Mouse (Mus musculus) heart, adult 18-20 months (tissue): ENCODE measurements around the gene Tbr1. TPM values are rescaled to one million over a fixed set of nuclear protein-coding genes. Genes with fewer than 3 reads are reported as not detected.

Experiments used
- DNase-seq, 2 experiments: peaks; one replicate each; pipeline ENCODE4 v3.0.0; 2021 to 2022; ENCODE audit warnings: mixed read lengths in 1 of 2
- long read RNA-seq, 2 experiments: library from polyadenylated mRNA; stranded (forward); transcript quantifications; one replicate each; pipeline ENCODE4 v2.0.0; 2021
- total RNA-seq, 2 experiments: library from RNA; stranded (reverse); gene quantifications; 2 replicates each; pipeline ENCODE4 v1.2.3; 2021

Tbr1 gene
- not detected for total RNA-seq
- long read RNA-seq, experiment 1, result 0 reads
- long read RNA-seq, experiment 2, result 0 reads

DNA sequence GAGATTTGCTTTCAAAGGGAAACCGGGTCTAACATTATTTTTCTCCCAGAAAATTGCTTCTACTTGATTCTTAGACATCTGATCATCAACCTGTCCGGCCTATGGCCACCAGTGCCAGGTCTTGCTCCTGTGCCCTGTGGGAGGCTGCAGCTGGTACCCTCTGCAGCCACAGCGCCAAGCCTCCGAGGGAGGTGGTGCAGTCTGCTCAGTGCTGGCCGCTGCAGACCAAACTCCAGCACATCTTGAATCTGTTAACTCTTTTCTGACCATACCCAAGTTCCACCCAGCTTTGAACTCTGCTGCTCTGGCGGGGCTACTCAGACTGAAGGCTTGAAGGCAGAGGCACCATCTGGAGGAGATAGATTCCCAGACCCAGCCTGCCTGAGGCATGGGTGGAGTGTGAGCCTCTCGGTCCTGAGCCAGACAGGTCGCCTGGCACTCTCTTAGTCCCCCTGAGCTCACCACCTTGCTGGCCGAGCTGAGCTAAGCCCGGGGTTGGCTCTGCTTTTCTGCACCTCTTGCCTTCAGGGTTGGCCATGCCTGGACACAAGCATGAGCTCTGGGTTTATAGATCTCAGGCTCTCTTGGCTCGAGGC, at the start of gene Tbr1:
TSS of gene Tbr1 (plus strand) at position 275 of the 596 bp plus-strand sequence.
- DNase-seq, result no peak

DNA sequence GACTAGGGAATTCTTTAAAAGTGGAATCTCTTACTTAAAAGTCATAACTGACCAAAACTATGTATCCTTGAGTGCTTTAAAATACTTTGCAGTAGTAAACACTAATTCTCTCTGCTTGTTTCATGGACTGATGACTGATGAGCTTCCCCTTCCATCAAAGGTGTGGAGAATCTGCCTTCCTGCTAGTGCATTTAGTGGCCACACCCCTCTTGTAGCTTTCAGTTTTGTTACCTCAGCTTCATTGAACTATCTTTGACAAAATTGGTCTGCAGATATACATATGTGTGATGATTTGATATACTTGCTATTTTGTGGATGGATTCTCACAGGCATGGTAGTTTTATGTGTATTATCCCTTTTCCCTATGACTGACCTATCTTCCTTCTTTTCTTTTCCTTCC, 47.7 kb upstream of the Tbr1 start:
- no peak for DNase-seq

DNA sequence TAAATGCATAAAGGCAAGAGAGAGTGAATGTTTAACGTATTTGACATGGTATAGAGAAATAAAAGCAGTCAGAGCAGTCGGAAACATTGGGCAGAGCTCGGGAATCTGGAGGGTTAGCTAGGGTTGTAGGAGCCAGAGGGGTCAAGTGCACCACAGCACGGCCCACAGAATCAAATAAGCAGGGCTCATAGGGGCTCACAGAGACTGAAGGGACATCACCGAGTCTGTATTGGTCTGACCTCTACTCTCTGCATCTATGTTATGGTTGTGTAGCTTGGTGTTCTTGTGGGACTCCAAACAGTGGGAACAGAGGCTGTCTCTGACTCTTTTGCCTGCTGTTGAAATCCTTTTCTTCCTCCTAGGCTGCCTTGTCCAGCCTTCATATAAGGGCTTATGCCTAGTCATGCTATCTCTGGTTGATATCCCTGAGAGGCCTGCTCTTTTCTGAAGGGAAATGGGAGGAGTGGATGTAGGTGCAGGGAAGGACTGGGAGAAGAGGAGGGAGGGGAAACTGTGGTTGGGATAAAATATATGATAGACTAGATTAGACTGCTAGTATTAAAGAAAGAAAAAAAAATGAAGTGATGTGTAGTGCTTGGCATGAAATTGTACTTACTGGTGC, 43.4 kb upstream of the Tbr1 start:
- no peak for DNase-seq

DNA sequence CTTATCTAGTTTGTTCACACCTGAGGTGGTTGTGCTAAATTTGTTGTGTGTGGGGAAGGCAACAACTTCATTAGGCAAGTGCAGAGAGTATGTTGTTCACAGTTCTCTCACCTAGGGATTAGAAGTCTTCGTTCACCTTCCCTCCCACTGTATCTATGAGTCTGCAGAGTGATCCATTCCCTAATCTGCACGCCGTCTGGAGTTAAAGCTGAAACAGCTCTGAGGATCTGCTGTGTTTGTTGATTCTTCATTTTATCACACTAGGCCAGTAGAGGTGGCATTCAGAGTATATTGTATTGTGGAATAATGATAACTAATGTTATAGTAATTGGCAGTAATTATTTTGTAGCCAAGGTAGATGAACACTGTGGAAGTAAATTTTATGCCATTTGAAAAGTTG, 42.7 kb upstream of the Tbr1 start:
- DNase-seq, result no peak

DNA sequence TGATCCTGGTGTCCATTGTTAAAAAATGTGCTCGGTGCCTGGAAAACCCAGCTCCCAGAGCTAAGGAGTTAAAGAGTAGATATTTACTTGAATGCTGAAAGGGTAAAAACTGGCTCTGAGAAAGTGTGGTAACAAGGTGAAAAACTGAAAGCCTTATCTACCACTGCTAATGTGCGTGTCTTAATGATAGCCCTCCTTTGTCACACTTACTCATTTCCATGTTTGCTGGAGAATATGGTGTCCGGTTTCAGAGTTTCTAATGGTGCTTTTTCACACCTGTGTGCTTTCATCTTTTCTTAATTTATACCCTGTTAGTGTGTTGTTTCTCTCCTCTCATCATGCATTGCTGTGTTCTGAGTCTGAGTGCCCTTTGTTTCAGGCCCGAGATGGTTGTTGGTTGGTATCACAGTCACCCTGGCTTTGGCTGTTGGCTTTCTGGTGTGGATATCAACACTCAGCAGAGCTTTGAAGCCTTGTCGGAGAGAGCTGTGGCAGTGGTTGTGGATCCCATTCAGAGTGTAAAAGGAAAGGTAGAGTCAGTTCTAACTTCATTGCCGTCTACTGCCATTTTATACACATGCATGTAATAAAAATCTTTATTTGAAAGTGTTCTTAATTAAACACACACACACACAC, 38.1 kb upstream of the Tbr1 start:
- DNase-seq, result no peak

DNA sequence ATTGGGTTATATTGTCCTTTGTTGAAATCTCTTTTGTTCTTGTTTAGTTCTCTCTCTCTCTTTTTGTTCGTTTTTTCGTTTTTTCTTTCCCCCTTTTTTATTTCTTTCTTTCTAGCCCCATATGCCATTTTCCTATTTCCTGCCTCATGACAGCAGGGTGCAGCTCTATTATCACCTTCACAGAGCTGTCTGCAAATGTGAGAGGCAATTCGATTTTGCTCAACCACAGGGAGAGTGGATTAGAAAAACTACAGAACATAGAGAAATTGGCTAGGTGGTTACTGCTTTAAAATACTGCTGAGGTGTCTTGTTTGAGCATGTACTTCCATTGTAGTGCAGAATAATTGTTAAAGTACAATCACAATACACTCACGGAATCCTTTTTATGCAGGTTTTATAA, 37.2 kb upstream of the Tbr1 start:
- DNase-seq, result no peak

DNA sequence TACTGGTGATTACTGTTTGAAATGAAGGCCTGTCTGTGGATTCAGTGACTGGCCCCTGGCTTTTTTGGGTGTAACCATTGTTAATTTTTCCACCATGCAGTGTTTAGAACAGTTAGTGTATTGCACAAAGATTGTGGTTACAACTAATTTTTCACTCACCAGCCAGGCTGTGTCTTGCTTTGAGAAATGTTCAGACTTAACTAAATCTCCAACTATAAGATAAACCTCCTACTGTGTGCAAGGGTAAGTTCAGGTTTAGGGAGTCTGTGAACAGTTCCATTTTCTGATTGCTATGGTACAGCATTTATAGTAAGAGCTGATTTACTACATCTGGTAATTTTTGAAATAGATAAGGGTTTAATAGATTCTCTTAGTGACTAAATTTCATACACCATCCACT, 21.9 kb upstream of the Tbr1 start:
- DNase-seq, result no peak

DNA sequence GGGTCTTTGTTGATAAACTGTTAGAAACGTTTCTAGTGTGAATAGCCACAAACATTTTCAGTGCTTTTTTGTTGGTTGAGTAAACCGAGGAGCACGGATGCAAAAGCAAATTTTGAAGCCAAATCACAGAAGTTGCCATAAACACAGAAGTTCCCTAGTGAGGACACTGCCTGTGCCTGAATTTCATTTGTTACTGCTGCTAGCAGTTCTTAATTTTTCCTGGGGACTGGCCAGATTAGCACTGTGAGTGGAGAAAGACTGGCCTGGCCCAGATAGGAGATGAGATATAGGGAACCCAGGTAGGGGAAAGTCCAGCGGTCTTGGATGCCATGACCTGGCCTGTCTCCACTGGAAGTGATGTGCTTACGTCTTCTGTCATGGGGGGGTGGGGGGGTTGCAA, 7.8 kb upstream of the Tbr1 start:
- no peak for DNase-seq

DNA sequence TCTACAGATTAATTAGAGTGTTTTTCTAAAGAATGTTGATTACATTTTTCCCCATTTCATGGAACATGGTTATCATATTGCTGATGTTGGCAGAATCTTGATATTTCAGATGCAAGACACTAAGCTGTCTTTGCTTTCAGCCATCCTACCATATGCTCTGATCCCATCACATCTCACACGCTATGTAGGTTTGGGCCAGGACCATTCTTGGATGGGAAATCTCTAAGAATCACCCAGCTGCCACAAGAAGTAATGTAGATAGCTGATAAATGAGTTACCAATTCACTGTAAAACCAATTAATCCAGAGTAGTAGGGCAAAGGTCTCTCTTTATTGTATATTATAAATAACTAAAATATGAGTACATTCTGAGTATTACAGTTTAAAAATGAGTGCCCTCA, 4.7 kb upstream of the Tbr1 start:
- no peak for DNase-seq

DNA sequence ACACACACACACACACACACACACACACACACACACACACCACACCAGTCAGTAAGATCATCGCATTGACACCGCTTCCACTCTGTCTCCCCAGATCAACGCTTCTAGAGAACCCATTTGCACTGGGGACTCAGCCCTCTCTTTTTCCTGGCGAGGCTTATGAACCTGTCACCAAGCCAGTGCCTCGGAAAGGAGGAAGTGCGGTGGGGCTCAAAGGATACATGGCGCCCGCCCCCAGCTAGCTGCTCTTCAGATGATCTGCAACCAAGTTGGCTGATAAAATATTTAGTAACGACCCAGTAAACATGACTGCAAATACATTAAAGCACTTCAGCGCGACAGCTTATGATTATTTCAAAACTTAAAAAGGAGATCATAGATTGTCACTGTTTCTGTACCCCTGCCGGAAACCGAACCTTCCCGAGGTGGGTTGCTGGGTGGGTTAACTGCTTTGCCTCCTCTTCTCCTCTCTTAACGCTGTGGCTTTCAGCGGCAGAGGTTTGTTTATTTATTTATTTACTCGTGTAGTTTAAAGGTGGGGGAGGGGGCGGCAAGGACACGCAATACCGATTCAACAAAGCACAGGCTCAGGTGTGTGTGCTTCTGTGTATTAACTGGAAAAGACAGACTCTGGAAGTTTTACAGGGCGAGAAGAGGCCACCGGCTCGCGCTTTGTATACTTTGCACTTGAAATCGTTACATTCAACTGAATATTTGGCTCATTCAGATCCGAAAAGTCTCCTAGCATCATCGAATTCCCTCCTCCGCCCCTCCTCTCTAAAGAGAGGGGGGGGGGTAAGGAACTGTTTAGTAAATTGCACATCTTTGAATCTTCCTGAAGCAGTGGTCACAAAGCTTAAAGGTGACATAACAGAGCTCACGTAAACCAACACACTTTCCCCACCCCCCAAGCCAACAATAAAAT, 975 bp downstream of the Tbr1 start:
- no peak for DNase-seq

DNA sequence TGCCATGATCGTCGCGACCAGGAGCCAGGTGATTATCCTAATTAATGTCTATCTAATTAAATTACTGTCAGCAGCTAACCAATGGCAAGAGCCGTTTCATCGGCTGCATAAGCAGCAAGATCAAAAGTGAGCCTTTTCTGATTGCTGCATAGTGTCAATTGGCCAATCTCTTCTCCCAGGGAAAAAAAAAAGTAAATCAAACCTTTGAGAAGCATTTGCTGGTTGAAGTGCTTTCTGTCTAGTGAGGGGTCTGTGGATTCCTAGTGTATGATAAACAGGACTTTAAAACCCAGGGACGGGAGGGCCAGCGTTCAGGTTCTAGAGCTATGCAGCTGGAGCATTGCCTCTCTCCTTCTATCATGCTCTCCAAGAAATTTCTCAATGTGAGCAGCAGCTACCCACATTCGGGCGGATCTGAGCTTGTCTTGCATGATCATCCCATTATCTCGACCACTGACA, 1.7 kb downstream of the Tbr1 start:
- no peak for DNase-seq

DNA sequence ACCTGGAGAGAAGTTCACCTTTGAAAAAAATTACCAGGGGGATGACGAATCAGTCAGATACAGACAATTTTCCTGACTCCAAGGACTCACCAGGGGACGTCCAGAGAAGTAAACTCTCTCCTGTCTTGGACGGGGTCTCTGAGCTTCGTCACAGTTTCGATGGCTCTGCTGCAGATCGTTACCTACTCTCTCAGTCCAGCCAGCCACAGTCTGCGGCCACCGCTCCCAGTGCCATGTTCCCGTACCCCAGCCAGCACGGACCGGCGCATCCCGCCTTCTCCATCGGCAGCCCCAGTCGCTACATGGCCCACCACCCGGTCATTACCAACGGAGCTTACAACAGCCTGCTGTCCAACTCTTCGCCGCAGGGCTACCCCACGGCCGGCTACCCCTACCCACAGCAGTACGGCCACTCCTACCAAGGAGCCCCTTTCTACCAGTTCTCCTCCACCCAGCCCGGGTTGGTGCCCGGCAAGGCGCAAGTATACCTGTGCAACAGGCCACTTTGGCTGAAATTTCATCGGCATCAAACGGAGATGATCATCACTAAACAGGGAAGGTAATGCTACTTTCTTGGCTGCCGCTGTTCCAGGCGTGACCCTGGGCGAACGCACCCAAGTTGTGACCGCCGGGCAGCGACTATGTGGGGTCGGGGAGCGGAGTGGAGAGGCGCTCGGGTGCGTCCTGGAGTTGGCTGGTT, 2.3 kb downstream of the Tbr1 start:
- peak in 1 of 2 experiments; percentile 27 for DNase-seq

DNA sequence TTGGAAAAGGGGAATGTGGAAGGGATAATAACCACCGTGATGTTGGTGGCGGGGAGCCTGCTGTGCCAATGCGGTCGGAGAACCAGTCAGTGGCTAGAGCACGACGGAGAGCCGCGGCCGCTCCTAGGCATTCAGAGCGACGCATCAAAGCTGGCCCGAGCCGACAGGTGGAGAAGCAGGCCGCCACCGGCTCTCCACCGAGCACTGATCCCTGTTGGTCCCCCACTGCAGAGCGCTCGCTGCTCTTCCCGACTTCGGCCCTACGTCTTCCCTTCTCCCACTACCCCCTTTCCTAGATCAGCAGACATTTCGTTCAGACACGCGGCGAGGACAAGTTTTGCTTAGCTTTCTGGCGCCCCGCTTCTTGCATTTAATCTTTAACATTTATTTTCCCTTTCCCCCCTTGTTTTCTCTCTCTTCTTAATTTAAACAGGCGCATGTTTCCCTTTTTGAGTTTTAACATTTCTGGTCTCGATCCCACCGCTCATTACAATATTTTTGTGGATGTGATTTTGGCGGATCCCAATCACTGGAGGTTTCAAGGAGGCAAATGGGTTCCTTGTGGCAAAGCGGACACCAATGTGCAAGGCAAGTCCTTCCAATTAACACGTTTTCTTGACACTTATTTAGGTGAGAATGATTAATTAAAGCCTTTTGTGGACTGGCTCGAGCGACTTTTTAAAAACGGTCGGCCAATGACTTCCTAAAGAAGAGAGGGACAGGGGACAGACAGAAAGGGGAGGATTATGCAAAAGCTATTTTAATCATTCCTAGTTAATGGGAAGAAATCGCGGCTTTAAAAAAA, 3.0 kb downstream of the Tbr1 start:
- DNase-seq, result peak in 1 of 2 experiments; percentile 38

DNA sequence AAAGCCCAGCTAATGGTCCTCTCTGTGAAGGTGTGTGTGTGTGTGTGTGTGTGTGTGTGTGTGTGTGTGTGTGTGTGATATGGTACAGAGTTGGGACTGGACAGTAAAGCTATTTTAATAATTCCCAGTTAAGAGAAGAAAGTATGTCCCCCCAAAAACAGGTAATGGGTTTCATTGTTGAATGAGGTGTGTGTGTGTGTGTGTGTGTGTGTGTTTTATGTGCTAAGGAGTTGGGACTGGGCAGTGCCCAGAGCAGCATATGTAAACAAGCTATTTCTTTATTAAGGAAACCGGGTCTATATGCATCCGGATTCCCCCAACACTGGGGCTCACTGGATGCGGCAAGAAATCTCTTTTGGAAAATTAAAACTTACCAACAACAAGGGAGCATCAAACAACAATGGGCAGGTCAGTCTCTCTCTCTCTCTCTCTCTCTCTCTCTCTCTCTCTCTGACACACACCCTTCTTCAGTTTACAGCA, 3.7 kb downstream of the Tbr1 start:
- no peak for DNase-seq

DNA sequence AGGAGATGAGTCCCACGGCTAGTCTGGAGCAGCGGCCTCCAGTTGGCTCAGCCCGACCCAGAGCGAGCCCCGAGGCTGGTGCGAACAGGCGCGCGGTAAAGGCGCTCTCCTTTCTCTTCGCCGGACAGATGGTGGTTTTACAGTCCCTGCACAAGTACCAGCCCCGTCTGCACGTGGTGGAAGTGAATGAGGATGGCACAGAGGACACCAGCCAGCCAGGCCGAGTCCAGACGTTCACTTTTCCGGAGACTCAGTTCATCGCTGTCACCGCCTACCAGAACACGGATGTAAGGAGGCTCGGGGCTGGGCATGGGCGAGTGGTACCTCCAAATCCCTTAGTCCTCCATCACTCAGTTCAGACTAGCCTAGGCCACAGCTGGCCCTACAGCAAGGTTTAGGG, 4.4 kb downstream of the Tbr1 start:
- peak in 1 of 2 experiments; percentile 36 for DNase-seq

DNA sequence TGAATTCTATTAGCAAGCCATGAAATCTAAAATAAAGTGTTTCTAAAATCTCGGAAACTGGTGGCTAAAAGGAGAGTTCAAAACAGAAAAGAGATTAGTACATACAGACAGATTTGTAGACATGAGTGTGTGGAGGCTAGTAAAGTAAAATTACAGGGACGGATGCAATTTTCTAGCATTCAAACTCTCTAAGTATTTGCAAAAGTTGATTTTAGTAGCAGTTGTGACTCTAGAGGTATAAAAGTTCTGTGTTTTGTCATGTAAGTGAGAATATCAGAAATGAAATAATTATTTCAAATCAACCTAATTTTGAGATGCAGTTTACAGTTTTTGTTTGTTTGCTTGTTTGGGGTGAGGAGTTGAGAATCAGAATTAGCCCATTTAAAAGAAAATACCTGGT, 5.1 kb downstream of the Tbr1 start:
- no peak for DNase-seq

DNA sequence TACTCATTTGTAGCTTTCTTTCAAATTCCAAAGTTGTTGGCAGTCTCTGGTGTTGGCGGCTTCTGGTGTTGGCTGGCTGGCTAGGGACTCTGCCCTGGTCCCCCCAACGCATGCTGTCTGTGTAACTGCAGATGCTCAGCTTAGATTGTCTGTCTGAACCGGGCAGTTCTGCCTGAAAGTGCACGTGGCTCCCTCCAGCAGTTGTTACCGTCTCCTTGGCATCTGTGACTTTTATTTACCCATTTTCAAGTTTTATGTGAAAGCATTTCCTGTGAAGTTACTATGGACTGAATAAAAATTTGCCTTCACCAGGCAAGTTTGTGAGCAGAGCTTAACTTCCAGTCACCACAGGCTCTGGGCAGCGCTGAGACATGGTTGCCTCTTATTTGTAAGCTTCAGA, 6.0 kb downstream of the Tbr1 start:
- peak in 1 of 2 experiments; percentile 15 for DNase-seq

DNA sequence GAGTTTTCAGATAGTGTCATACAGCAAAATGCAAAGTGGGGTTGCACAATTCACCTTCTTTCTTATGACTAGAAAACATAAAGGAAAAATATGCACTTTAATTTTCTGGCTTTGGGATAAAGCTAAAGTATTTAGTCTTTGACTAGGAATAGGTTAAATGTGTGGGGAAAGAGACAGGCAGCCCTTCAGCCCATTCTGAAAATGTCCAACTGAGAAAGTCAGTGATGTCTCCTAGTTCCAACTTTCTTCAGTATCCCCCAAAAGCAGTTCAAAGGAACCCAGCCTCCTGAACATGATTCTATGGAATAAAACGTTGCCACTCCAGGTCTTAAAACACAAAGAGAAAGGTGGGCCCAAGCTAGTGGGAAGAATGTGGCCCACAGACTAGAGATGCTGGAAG, 6.7 kb downstream of the Tbr1 start:
- DNase-seq, result no peak

DNA sequence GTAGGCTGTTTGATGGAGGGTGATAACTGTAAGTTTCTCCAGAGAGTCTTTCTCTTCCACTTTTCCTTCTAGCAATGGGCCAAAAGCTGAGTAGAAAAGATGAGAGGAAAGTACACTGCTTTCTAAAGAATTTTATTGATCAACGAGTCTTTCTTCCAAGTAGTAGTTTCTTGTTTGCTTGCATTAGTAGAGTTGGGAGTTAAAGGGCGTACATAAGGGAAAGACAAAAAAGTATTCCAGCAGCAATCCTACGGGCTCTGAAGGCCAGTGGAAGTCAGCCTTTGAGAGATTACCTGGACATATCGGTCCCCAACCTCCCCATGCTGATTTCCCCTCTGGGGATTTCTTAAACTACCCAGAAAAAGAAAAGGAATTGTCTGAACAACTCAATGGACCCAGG, 8.0 kb downstream of the Tbr1 start:
- no peak for DNase-seq

DNA sequence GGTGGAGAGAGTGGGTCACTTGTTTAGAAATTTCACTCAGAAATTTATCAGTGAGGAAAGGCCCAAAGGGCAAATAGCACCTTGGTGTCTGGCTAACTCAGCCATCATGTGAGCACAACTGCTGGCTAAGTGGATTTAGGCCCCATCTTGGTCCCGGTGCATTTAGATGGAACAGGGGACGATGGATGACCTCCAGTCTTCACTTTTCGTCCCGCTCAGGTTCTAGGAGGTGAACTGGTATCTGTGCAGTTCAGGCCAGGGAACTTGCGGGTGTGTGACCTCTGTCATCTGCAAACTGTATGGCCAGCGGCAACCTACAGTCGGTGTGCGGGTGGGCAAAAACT, 8.4 kb downstream of the Tbr1 start:
- no peak for DNase-seq
